Mouse (Mus musculus): ENCODE data around the gene Hand1. TPM values are rescaled to one million over a fixed set of nuclear protein-coding genes. Genes with fewer than 3 reads are reported as not detected.
A peak's percentile ranks its signal among the peaks of the same experiment; 100 is the strongest.
"Not testable (repeated sequence)": the region's sequence is repeated elsewhere in the genome, so short reads cannot be mapped to it uniquely, and the experiment has no call there.

Hand1 gene
- total RNA-seq (2021): 10 to 100 TPM; 10.2 to 17.2 TPM
- long read RNA-seq, experiment 1, transcript Hand1-201 (2 exons, 1,904 nt): major isoform, 14 of 14 reads
- long read RNA-seq, experiment 1, partial matches to known transcripts: 0 of 14 reads
- long read RNA-seq, experiment 1, other reads (novel, unspliced or antisense): 0 of 14 reads
- long read RNA-seq, experiment 2, transcript Hand1-201 (2 exons, 1,904 nt): major isoform, 8 of 8 reads
- long read RNA-seq, experiment 2, partial matches to known transcripts: 0 of 8 reads
- long read RNA-seq, experiment 2, other reads (novel, unspliced or antisense): 0 of 8 reads

GRCm38 (mm10) chr11:57832552-57833201 lies at the start of gene Hand1:
Hand1 (minus strand) TSS chr11:57832818.
- DNase-seq: no peak

GRCm38 (mm10) chr11:57876157-57876556 lies 43.5 kb upstream of the Hand1 start:
- DNase-seq: no peak

GRCm38 (mm10) chr11:57873014-57873413 lies 40.4 kb upstream of the Hand1 start:
- DNase-seq: no peak

- DNase-seq: peak; percentile 32
Observed at GRCm38 (mm10) chr11:57868753-57869460, 36.3 kb upstream of the Hand1 start.

- DNase-seq: no peak
Observed at GRCm38 (mm10) chr11:57866466-57866865, 33.8 kb upstream of the Hand1 start.

- no peak for DNase-seq
Observed at GRCm38 (mm10) chr11:57864577-57864976, 32.0 kb upstream of the Hand1 start.

- DNase-seq: no peak
Observed at GRCm38 (mm10) chr11:57862088-57862487, 29.5 kb upstream of the Hand1 start.

GRCm38 (mm10) chr11:57857709-57858108 lies 25.1 kb upstream of the Hand1 start:
- DNase-seq: no peak

- no peak for DNase-seq
Observed at GRCm38 (mm10) chr11:57853571-57853970, 21.0 kb upstream of the Hand1 start.

GRCm38 (mm10) chr11:57850931-57851330 lies 18.3 kb upstream of the Hand1 start:
- no peak for DNase-seq

- no peak for DNase-seq
Observed at GRCm38 (mm10) chr11:57850298-57850697, 17.7 kb upstream of the Hand1 start.

GRCm38 (mm10) chr11:57847396-57847795 lies 14.8 kb upstream of the Hand1 start:
- no peak for DNase-seq

GRCm38 (mm10) chr11:57846421-57847363 lies 14.1 kb upstream of the Hand1 start:
- DNase-seq: not testable (repeated sequence)

- no peak for DNase-seq
Observed at GRCm38 (mm10) chr11:57841391-57841790, 8.8 kb upstream of the Hand1 start.

- no peak for DNase-seq
Observed at GRCm38 (mm10) chr11:57840986-57841385, 8.4 kb upstream of the Hand1 start.

- DNase-seq: no peak
Observed at GRCm38 (mm10) chr11:57837861-57838680, 5.5 kb upstream of the Hand1 start.

GRCm38 (mm10) chr11:57836872-57837680 lies 4.5 kb upstream of the Hand1 start:
- peak; percentile 19 for DNase-seq

- DNase-seq: no peak
Observed at GRCm38 (mm10) chr11:57836401-57836800, 3.8 kb upstream of the Hand1 start.

- DNase-seq: no peak
Observed at GRCm38 (mm10) chr11:57835931-57836330, 3.3 kb upstream of the Hand1 start.

- no peak for DNase-seq
Observed at GRCm38 (mm10) chr11:57835331-57835730, 2.7 kb upstream of the Hand1 start.
